14 mouse cellular contexts compared by ENCODE assay signal in the genomic region with DNA sequence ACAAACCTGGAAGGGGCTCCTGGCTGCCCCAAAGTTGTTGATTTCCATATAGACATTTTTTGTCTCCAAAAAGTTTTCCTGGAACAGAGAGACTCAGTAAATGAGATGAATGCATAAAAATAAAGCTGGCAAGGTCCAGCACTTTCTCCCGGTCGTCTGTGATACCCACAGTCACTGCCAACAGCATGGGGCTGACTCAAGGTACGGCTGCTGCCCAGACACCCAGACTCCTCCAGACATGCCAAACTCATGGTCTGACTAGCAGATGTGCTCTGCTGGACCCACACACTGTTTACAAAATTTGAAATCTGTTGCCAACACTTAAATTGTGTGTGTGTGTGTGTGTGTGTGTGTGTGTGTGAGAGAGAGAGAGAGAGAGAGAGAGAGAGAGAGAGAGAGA. TPM values are rescaled to one million over a fixed set of nuclear protein-coding genes. Genes with fewer than 3 reads are reported as not detected.
DNase-seq lines count a peak whose midpoint lies in the region.
"Had no signal": no experiment of that assay in that cellular context is flagged by ENCODE, and none has a peak within 500 bp of the region (broad histone marks: within the 10 kb centered on the region; RNA-seq: fewer than 3 reads in every experiment).

No protein-coding gene starts in this region.

- intact Hi-C loops in heart, postnatal 25 days (cut with DNase I) = no loop called here

- DNase-seq in adrenal gland, postnatal 25 days = peak; percentile 24
- DNase-seq in adrenal gland, postnatal 4 days (ENCODE audit: low spot score in 2 of 2) = no peak
- DNase-seq in heart, adult 11 months = peak; percentile 88
- no peak for DNase-seq in heart, postnatal 25 days (ENCODE audit: low spot score)
- DNase-seq in right cerebral cortex, adult 18-20 months = peak; percentile 31
- no peak for DNase-seq in right cerebral cortex, postnatal 14 days
- peak; percentile 73 for DNase-seq in fibroblast of lung, adult 2 months (ENCODE audit: low read depth)
- no peak for DNase-seq in spleen, postnatal 4 days (ENCODE audit: low spot score in 2 of 2)
- DNase-seq: cerebellum, adult 11 months; cerebellum, postnatal 36 days; layer of hippocampus, postnatal 36 days; liver, embryonic 13.5 days; retina, postnatal 1 day; thymus, postnatal 25 days had no signal

RNA-seq across cellular contexts. Expression of a gene that starts 14.4 kb away (rescaled TPM):
- total RNA-seq in adrenal gland, postnatal 25 days (2021) = 41.9 and 50.3 TPM in 2 replicates
- total RNA-seq in adrenal gland, postnatal 4 days (2021) = 10 to 100 TPM; 45.2 to 46.0 TPM
- 10 to 100 TPM; 55.0 to 57.9 TPM for total RNA-seq in heart, postnatal 25 days (2021)

Comparison
In these comparisons a context has a peak if more than half of its experiments do, and no peak if none do; other contexts are left out.
1. DNase-seq: peak in adrenal gland, postnatal 25 days (single experiment), heart, adult 11 months (single experiment), right cerebral cortex, adult 18-20 months (single experiment) and fibroblast of lung, adult 2 months (single experiment); none in adrenal gland, postnatal 4 days (0 of 2), heart, postnatal 25 days (single experiment), right cerebral cortex, postnatal 14 days (single experiment) and spleen, postnatal 4 days (0 of 2).